Mouse (Mus musculus) neural tube, embryonic 14.5 days (tissue): Measurements from ENCODE around the gene Zmynd8. TPM values are rescaled to one million over a fixed set of nuclear protein-coding genes. Genes with fewer than 3 reads are reported as not detected.

Experiments used
- ATAC-seq: fragments of 200-750 bp; cut with Nextera tagmentation; 2 replicates; pipeline ENCODE4 v1.8.0; 2017; ENCODE audit warnings: low read depth, mild to moderate bottlenecking, moderate TSS enrichment, moderate library complexity
- H3K27ac ChIP-seq: fragments of 300-500 bp; sonication (generic); 2 replicates; pipeline ENCODE4 v1.5.1; 2014; ENCODE audit warnings: low read depth, mild to moderate bottlenecking, control low read depth, low read length, moderate library complexity, mixed read lengths
- H3K27me3 ChIP-seq: fragments of 300-500 bp; sonication (generic); 2 replicates; pipeline ENCODE4 v1.6.1; 2014; ENCODE audit warnings: low read length; ENCODE audit not compliant: control insufficient read depth, insufficient read depth
- H3K36me3 ChIP-seq: fragments of 300-500 bp; sonication (generic); 2 replicates; pipeline ENCODE4 v1.6.1; 2014; ENCODE audit warnings: low read length, mixed read lengths; ENCODE audit not compliant: control insufficient read depth, insufficient read depth
- H3K4me1 ChIP-seq: fragments of 300-500 bp; sonication (generic); 2 replicates; pipeline ENCODE4 v1.6.1; 2014; ENCODE audit warnings: low read length; ENCODE audit not compliant: control insufficient read depth, insufficient read depth
- H3K4me2 ChIP-seq: fragments of 300-500 bp; sonication (generic); 2 replicates; pipeline ENCODE4 v1.6.1; 2014; ENCODE audit warnings: mild to moderate bottlenecking, low read depth, low read length, control low read depth
- H3K4me3 ChIP-seq: fragments of 300-500 bp; sonication (generic); 2 replicates; pipeline ENCODE4 v1.5.1; 2014; ENCODE audit warnings: low read depth, low read length, control low read depth, mixed read lengths
- H3K9ac ChIP-seq: fragments of 300-500 bp; sonication (generic); replicated peaks from 2 replicates; pipeline ENCODE4 v1.6.1; 2014; ENCODE audit warnings: low read depth, mild to moderate bottlenecking, control low read depth, low read length, mixed read lengths
- H3K9me3 ChIP-seq: fragments of 300-500 bp; sonication (generic); 2 replicates; pipeline ENCODE4 v1.6.1; 2016; ENCODE audit warnings: low read length; ENCODE audit not compliant: control insufficient read depth
- WGBS: fragments of 180-500 bp; shearing (Covaris S2); extraction: QIAGEN DNeasy Blood & Tissue Kit; methylation state at CpG from one replicate; pipeline ENCODE4 v1.1.7; 2014; 5-methylcytosine and 5-hydroxymethylcytosine counted together
- polyA plus RNA-seq: library from polyadenylated mRNA; unstranded; fragments of >200 nt; fragmentation: Nextera tagmentation; extraction: Ambion mirVana; gene quantifications from 2 replicates; pipeline ENCODE4 v1.2.1, GENCODE M21; 2014

Gene Zmynd8
- polyA plus RNA-seq, 1 experiment from 2014 or later = 69.3 TPM

- Histone ChIP-seq H3K27me3 (no peaks in the 10 kb centered on the region), H3K9ac (no peak overlapping the region), H3K4me1 (no peaks in the 10 kb centered on the region), H3K4me2 (no peak overlapping the region), H3K36me3 (no peaks in the 10 kb centered on the region), H3K9me3 (no peaks in the 10 kb centered on the region), H3K27ac (no peak overlapping the region), H3K4me3 (no peak overlapping the region)
- 49% methylated on average over 3 of the region's 3 CpGs for WGBS
- no peak for ATAC-seq
Observed at GRCm38 (mm10) chr2:165925144-165925543, 26.3 kb upstream of the Zmynd8 start.

DNA sequence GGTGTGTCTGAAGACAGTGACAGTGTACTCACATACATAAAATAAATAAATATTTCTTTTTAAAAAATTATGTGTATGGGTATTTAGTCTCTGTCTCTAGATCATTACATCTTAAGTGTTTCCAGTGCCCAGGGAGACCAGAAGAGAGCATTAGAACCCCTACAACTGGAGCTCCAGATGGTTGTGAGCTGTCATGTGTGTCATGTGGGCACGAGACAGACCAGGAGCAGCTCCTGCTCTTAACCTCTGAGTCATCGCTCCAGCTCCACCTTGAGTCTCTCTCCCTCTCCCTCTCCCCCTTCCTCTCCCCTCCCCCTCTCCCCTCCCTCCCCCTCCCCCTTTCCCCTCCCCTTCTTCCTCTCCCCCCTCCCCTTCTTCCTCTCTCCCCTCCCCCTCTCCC is 25.9 kb upstream of the Zmynd8 start:
- Histone ChIP-seq H3K27ac (no peak overlapping the region), H3K9ac (no peak overlapping the region), H3K9me3 (no peaks in the 10 kb centered on the region), H3K4me2 (no peak overlapping the region), H3K27me3 (no peaks in the 10 kb centered on the region), H3K4me1 (no peaks in the 10 kb centered on the region), H3K36me3 (no peaks in the 10 kb centered on the region), H3K4me3 (no peak overlapping the region)
- ATAC-seq = no peak
- 72% methylated on average over 2 of the region's 2 CpGs for WGBS

GRCm38 (mm10) chr2:165923715-165924114 is 24.9 kb upstream of the Zmynd8 start:
- Histone ChIP-seq H3K27ac (no peak overlapping the region), H3K4me3 (no peak overlapping the region), H3K27me3 (no peaks in the 10 kb centered on the region), H3K4me1 (no peaks in the 10 kb centered on the region), H3K9me3 (no peaks in the 10 kb centered on the region), H3K4me2 (no peak overlapping the region), H3K36me3 (no peaks in the 10 kb centered on the region), H3K9ac (no peak overlapping the region)
- 85% methylated on average over 8 of the region's 8 CpGs for WGBS
- ATAC-seq = no peak

DNA sequence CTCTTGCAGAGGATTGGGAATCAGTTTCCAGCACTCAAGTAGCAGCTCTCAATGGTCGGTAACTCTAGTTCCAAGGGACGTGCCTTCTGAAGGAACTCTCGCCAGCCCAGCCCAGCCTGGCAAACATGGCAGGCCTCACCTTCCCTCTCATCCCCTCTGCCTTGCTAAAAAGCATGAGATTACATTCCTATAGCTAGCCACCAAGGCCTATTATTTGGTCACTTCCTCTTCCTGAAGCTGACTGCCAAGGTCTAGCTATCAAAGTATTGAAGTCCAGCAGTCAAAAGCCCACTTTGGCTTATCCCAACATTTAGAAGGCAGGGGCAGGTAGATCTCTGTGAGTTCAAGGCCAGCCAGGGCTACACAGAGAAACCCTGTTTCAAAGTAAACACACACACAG is 24.2 kb upstream of the Zmynd8 start:
- no peak overlapping the region for H3K27ac ChIP-seq
- H3K4me2 ChIP-seq = no peak overlapping the region
- H3K9me3 ChIP-seq = no peaks in the 10 kb centered on the region
- H3K36me3 ChIP-seq = no peaks in the 10 kb centered on the region
- WGBS = 89% methylated on average over 3 of the region's 3 CpGs
- H3K4me3 ChIP-seq = no peak overlapping the region
- H3K9ac ChIP-seq = no peak overlapping the region
- H3K27me3 ChIP-seq = no peaks in the 10 kb centered on the region
- no peak for ATAC-seq
- no peaks in the 10 kb centered on the region for H3K4me1 ChIP-seq

- H3K27ac ChIP-seq = no peak overlapping the region
- 57% methylated on average over 13 of the region's 13 CpGs for WGBS
- no peaks in the 10 kb centered on the region for H3K36me3 ChIP-seq
- no peak overlapping the region for H3K9ac ChIP-seq
- H3K4me2 ChIP-seq = no peak overlapping the region
- ATAC-seq = no peak
- H3K4me3 ChIP-seq = no peak overlapping the region
- no peaks in the 10 kb centered on the region for H3K4me1 ChIP-seq
- no peaks in the 10 kb centered on the region for H3K27me3 ChIP-seq
- H3K9me3 ChIP-seq = no peaks in the 10 kb centered on the region
Observed at GRCm38 (mm10) chr2:165922047-165922728, 23.4 kb upstream of the Zmynd8 start.

GRCm38 (mm10) chr2:165914298-165914697 is 15.5 kb upstream of the Zmynd8 start:
- H3K9me3 ChIP-seq = no peaks in the 10 kb centered on the region
- no peak overlapping the region for H3K4me3 ChIP-seq
- H3K9ac ChIP-seq = no peak overlapping the region
- no peak overlapping the region for H3K4me2 ChIP-seq
- no peaks in the 10 kb centered on the region for H3K36me3 ChIP-seq
- no peaks in the 10 kb centered on the region for H3K27me3 ChIP-seq
- no peaks in the 10 kb centered on the region for H3K4me1 ChIP-seq
- H3K27ac ChIP-seq = no peak overlapping the region
- ATAC-seq = peak; percentile 51
- WGBS = 29% methylated on average over 11 of the region's 11 CpGs

- H3K9ac ChIP-seq = no peak overlapping the region
- no peak overlapping the region for H3K4me3 ChIP-seq
- no peaks in the 10 kb centered on the region for H3K27me3 ChIP-seq
- no peak overlapping the region for H3K4me2 ChIP-seq
- H3K27ac ChIP-seq = no peak overlapping the region
- 76% methylated on average over 7 of the region's 7 CpGs for WGBS
- H3K9me3 ChIP-seq = no peaks in the 10 kb centered on the region
- ATAC-seq = no peak
- H3K4me1 ChIP-seq = no peaks in the 10 kb centered on the region; the same call in 1 of the 2 replicates
- no peaks in the 10 kb centered on the region for H3K36me3 ChIP-seq
Observed at GRCm38 (mm10) chr2:165913073-165913472, 14.3 kb upstream of the Zmynd8 start.

DNA sequence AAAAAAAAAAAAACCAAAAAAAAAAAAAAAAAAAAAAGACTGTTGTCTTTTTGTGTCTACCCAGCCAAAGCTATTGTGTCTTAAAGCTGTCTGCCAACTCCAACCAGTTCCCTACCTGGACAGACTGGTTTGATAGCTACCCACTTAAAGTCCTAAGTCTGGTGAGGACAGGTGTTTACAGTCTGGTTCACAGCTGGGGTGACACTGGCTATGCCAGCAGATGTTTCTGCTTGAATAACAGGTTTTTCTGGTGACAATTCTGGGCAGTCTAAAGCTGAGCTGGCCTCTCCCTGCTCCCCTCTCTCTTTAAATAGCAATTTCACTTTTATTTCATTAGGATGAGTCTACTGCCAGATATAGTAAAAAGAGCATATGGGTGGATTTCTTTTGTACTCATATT is 10.9 kb upstream of the Zmynd8 start:
- Histone ChIP-seq H3K4me2 (no peak overlapping the region), H3K36me3 (no peaks in the 10 kb centered on the region), H3K4me1 (peaks cover 2% of the 10 kb centered on the region), H3K27me3 (no peaks in the 10 kb centered on the region), H3K27ac (no peak overlapping the region), H3K9me3 (no peaks in the 10 kb centered on the region), H3K9ac (no peak overlapping the region), H3K4me3 (no peak overlapping the region)
- ATAC-seq = no peak

DNA sequence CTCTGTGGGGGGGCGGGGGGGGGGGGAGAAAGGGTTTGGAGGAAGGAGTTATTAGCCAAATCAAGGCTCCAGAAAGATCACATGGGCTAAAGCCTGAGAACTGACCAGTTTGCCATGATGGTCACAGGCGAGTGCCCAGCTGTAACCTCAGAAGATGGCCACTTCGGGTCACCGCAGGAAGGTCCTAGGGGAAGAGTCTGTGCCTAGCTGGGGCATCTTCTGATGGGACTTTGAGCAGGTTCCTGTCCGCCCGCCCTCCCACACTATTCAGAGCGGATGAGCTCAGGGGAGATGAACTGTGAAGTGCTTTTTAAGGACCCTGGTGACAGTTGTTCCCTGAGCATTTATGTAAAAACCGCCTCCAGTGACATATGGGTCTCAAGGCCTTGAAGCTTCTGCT is 8.4 kb upstream of the Zmynd8 start:
- 37% methylated on average over 7 of the region's 8 CpGs for WGBS
- no peak overlapping the region for H3K4me2 ChIP-seq
- no peak for ATAC-seq
- no peaks in the 10 kb centered on the region for H3K27me3 ChIP-seq
- H3K9me3 ChIP-seq = no peaks in the 10 kb centered on the region
- H3K4me3 ChIP-seq = no peak overlapping the region
- no peaks in the 10 kb centered on the region for H3K36me3 ChIP-seq
- no peak overlapping the region for H3K27ac ChIP-seq
- peaks cover 2% of the 10 kb centered on the region for H3K4me1 ChIP-seq
- no peak overlapping the region for H3K9ac ChIP-seq
